Mouse (Mus musculus): ENCODE measurements around the gene Tnf. TPM values are rescaled to one million over a fixed set of nuclear protein-coding genes. Genes with fewer than 3 reads are reported as not detected.

Gene Tnf
- total RNA-seq, 1 experiment = 0.22 TPM

- Histone ChIP-seq H3K9me3 (ENCODE audit: control insufficient read depth, insufficient read depth, low read depth, low read length) (no peaks in the 10 kb centered on the region), H3K36me3 (ENCODE audit: control insufficient read depth, insufficient read depth, low read length, poor library complexity, severe bottlenecking) (no peaks in the 10 kb centered on the region), H3K4me3 (ENCODE audit: insufficient read depth in 1 of 2, low read depth in 1 of 2, low read length in 2 of 2, poor library complexity in 1 of 2, severe bottlenecking in 1 of 2) (no peak overlapping the region), H3K4me1 (ENCODE audit: control insufficient read depth in 2 of 2, insufficient read depth in 2 of 2, low read length in 2 of 2, poor library complexity in 1 of 2) (peaks cover 3 to 14% of the 10 kb centered on the region in 2 experiments), H3K27ac (ENCODE audit: insufficient read depth, low read depth, low read length, poor library complexity, severe bottlenecking) (no peak overlapping the region), H3K9ac (ENCODE audit: insufficient read depth, low read depth, low read length, poor library complexity, severe bottlenecking) (no peak overlapping the region)
- TF ChIP-seq HCFC1 (IDR thresholded peaks at IDR 0.05; ENCODE audit: borderline replicate concordance, insufficient read depth, low read length) = no peak
- no peak for TF ChIP-seq MAFK (IDR thresholded peaks at IDR 0.05; ENCODE audit: insufficient read depth, low read depth, low read length)
- no peak for TF ChIP-seq ZNF384 (IDR thresholded peaks at IDR 0.05; ENCODE audit: low read depth, low read length)
- no peak for DNase-seq (ENCODE audit: low read depth, low spot score)
- in situ Hi-C loops (cut with MboI; ENCODE audit: low sequenced_read_pairs in 2 of 2, unreplicated experiment in 2 of 2) = no loop called here
Measured at GRCm38 (mm10) chr17:35192924-35193323, 8.9 kb downstream of the Tnf start.

- Histone ChIP-seq H3K9me3 (ENCODE audit: control insufficient read depth, insufficient read depth, low read depth, low read length) (no peaks in the 10 kb centered on the region), H3K4me1 (ENCODE audit: control insufficient read depth in 2 of 2, insufficient read depth in 2 of 2, low read length in 2 of 2, poor library complexity in 1 of 2) (peaks cover 4 to 20% of the 10 kb centered on the region in 2 experiments), H3K36me3 (ENCODE audit: control insufficient read depth, insufficient read depth, low read length, poor library complexity, severe bottlenecking) (no peaks in the 10 kb centered on the region), H3K27ac (ENCODE audit: insufficient read depth, low read depth, low read length, poor library complexity, severe bottlenecking) (no peak overlapping the region), H3K9ac (ENCODE audit: insufficient read depth, low read depth, low read length, poor library complexity, severe bottlenecking) (no peak overlapping the region), H3K4me3 (ENCODE audit: insufficient read depth in 1 of 2, low read depth in 1 of 2, low read length in 2 of 2, poor library complexity in 1 of 2, severe bottlenecking in 1 of 2) (no peak overlapping the region)
- TF ChIP-seq MAFK (IDR thresholded peaks at IDR 0.05; ENCODE audit: insufficient read depth, low read depth, low read length) (no peak), CHD2 (IDR thresholded peaks at IDR 0.05; ENCODE audit: low read depth, low read length) (no peak)
- DNase-seq (ENCODE audit: low read depth, low spot score) = no peak
- in situ Hi-C loops (cut with MboI; ENCODE audit: low sequenced_read_pairs in 2 of 2, unreplicated experiment in 2 of 2) = no loop called here
Measured at GRCm38 (mm10) chr17:35191723-35192122, 10.1 kb downstream of the Tnf start.

GRCm38 (mm10) chr17:35190096-35190495, 11.7 kb downstream of the Tnf start:
- H3K9ac ChIP-seq (ENCODE audit: insufficient read depth, low read depth, low read length, poor library complexity, severe bottlenecking) = no peak overlapping the region
- no peak for TF ChIP-seq CHD2 (IDR thresholded peaks at IDR 0.05; ENCODE audit: low read depth, low read length)
- H3K9me3 ChIP-seq (ENCODE audit: control insufficient read depth, insufficient read depth, low read depth, low read length) = no peaks in the 10 kb centered on the region
- no peak overlapping the region for H3K27ac ChIP-seq (ENCODE audit: insufficient read depth, low read depth, low read length, poor library complexity, severe bottlenecking)
- H3K4me3 ChIP-seq (ENCODE audit: insufficient read depth in 1 of 2, low read depth in 1 of 2, low read length in 2 of 2, poor library complexity in 1 of 2, severe bottlenecking in 1 of 2) = no peak overlapping the region
- peaks cover 7 to 26% of the 10 kb centered on the region in 2 experiments for H3K4me1 ChIP-seq (ENCODE audit: control insufficient read depth in 2 of 2, insufficient read depth in 2 of 2, low read length in 2 of 2, poor library complexity in 1 of 2)
- in situ Hi-C loops (cut with MboI; ENCODE audit: low sequenced_read_pairs in 2 of 2, unreplicated experiment in 2 of 2) = no loop called here
- DNase-seq (ENCODE audit: low read depth, low spot score) = no peak
- H3K36me3 ChIP-seq (ENCODE audit: control insufficient read depth, insufficient read depth, low read length, poor library complexity, severe bottlenecking) = no peaks in the 10 kb centered on the region

- Histone ChIP-seq H3K4me1 (ENCODE audit: control insufficient read depth in 2 of 2, insufficient read depth in 2 of 2, low read length in 2 of 2, poor library complexity in 1 of 2) (peaks cover 7 to 32% of the 10 kb centered on the region in 2 experiments), H3K9ac (ENCODE audit: insufficient read depth, low read depth, low read length, poor library complexity, severe bottlenecking) (no peak overlapping the region), H3K4me3 (ENCODE audit: insufficient read depth in 1 of 2, low read depth in 1 of 2, low read length in 2 of 2, poor library complexity in 1 of 2, severe bottlenecking in 1 of 2) (no peak overlapping the region), H3K27ac (ENCODE audit: insufficient read depth, low read depth, low read length, poor library complexity, severe bottlenecking) (0 out of 2 replicates have a peak overlapping the region, but pooled peaks have one; percentile 18), H3K36me3 (ENCODE audit: control insufficient read depth, insufficient read depth, low read length, poor library complexity, severe bottlenecking) (no peaks in the 10 kb centered on the region), H3K9me3 (ENCODE audit: control insufficient read depth, insufficient read depth, low read depth, low read length) (no peaks in the 10 kb centered on the region)
- TF ChIP-seq ZC3H11A (IDR thresholded peaks at IDR 0.05; ENCODE audit: borderline replicate concordance, low read depth, low read length) = no peak
- no peak for TF ChIP-seq CHD2 (IDR thresholded peaks at IDR 0.05; ENCODE audit: low read depth, low read length)
- no peak for TF ChIP-seq HCFC1 (IDR thresholded peaks at IDR 0.05; ENCODE audit: borderline replicate concordance, insufficient read depth, low read length)
- TF ChIP-seq ZNF384 (IDR thresholded peaks at IDR 0.05; ENCODE audit: low read depth, low read length) = no peak
- TF ChIP-seq MAFK (IDR thresholded peaks at IDR 0.05; ENCODE audit: insufficient read depth, low read depth, low read length) = no peak
- DNase-seq (ENCODE audit: low read depth, low spot score) = no peak
- in situ Hi-C loops (cut with MboI; ENCODE audit: low sequenced_read_pairs in 2 of 2, unreplicated experiment in 2 of 2) = no loop called here
Measured at GRCm38 (mm10) chr17:35189186-35189585, 12.6 kb downstream of the Tnf start.

GRCm38 (mm10) chr17:35187959-35188610, 13.7 kb downstream of the Tnf start, which contains the start of gene Lst1:
Lst1 (minus strand) TSS chr17:35188439.
- Histone ChIP-seq H3K27ac (ENCODE audit: insufficient read depth, low read depth, low read length, poor library complexity, severe bottlenecking) (0 out of 2 replicates have a peak within 1 kb of the TSS, but pooled peaks have one; percentile 37), H3K9ac (ENCODE audit: insufficient read depth, low read depth, low read length, poor library complexity, severe bottlenecking) (no peak within 1 kb of the TSS), H3K9me3 (ENCODE audit: control insufficient read depth, insufficient read depth, low read depth, low read length) (no peaks in the 10 kb centered on the region), H3K36me3 (ENCODE audit: control insufficient read depth, insufficient read depth, low read length, poor library complexity, severe bottlenecking) (no peaks in the 10 kb centered on the region), H3K4me3 (ENCODE audit: insufficient read depth in 1 of 2, low read depth in 1 of 2, low read length in 2 of 2, poor library complexity in 1 of 2, severe bottlenecking in 1 of 2) (no peak within 1 kb of the TSS), H3K4me1 (ENCODE audit: control insufficient read depth in 2 of 2, insufficient read depth in 2 of 2, low read length in 2 of 2, poor library complexity in 1 of 2) (peaks cover 7 to 31% of the 10 kb centered on the region in 2 experiments)
- in situ Hi-C loops (cut with MboI; ENCODE audit: low sequenced_read_pairs in 2 of 2, unreplicated experiment in 2 of 2) = no loop called here
- no peak for DNase-seq (ENCODE audit: low read depth, low spot score)
- TF ChIP-seq CHD2 (IDR thresholded peaks at IDR 0.05; ENCODE audit: low read depth, low read length) (no peak), ZC3H11A (IDR thresholded peaks at IDR 0.05; ENCODE audit: borderline replicate concordance, low read depth, low read length) (no peak), HCFC1 (IDR thresholded peaks at IDR 0.05; ENCODE audit: borderline replicate concordance, insufficient read depth, low read length) (no peak), ZNF384 (IDR thresholded peaks at IDR 0.05; ENCODE audit: low read depth, low read length) (no peak), MAFK (IDR thresholded peaks at IDR 0.05; ENCODE audit: insufficient read depth, low read depth, low read length) (no peak)
